Mouse (Mus musculus) liver, adult 2 months (tissue): ENCODE data around the gene Adamts14. TPM values are rescaled to one million over a fixed set of nuclear protein-coding genes. Genes with fewer than 3 reads are reported as not detected.

Experiments
- DNase-seq: peaks from one replicate; pipeline ENCODE4 v3.0.0-alpha.2; 2011; ENCODE audit warnings: low read depth, low spot score; ENCODE audit errors: extremely low read depth
- H3K27ac ChIP-seq: fragments of 200-500 bp; replicated peaks from 2 replicates; pipeline ENCODE4 v1.5.1; 2012; ENCODE audit warnings: low read depth, mild to moderate bottlenecking, control low read depth, inconsistent platforms, low read length; ENCODE audit not compliant: insufficient read depth
- H3K27me3 ChIP-seq: fragments of 200-500 bp; 2 replicates; pipeline ENCODE4 v1.6.1; 2012; ENCODE audit warnings: mild to moderate bottlenecking, moderate library complexity, low read length, inconsistent platforms; ENCODE audit not compliant: control insufficient read depth, insufficient read depth
- H3K36me3 ChIP-seq: fragments of 200-500 bp; 2 replicates; pipeline ENCODE4 v1.6.1; 2012; ENCODE audit warnings: low read length, inconsistent platforms; ENCODE audit not compliant: control insufficient read depth, insufficient read depth
- H3K4me1 ChIP-seq: fragments of 200-500 bp; 2 replicates; pipeline ENCODE4 v1.6.1; 2011; ENCODE audit warnings: low read length; ENCODE audit not compliant: control insufficient read depth, insufficient read depth
- H3K4me3 ChIP-seq: fragments of 200-500 bp; 2 replicates; pipeline ENCODE4 v1.5.1; 2011; ENCODE audit warnings: low read depth, mild to moderate bottlenecking, control low read depth, low read length, moderate library complexity; ENCODE audit not compliant: insufficient read depth
- H3K79me2 ChIP-seq: fragments of 200-500 bp; 2 replicates; pipeline ENCODE4 v1.6.1; 2012; ENCODE audit warnings: inconsistent platforms, mild to moderate bottlenecking, low read length, moderate library complexity; ENCODE audit not compliant: control insufficient read depth, insufficient read depth
- H3K9ac ChIP-seq: fragments of 200-500 bp; 2 replicates; pipeline ENCODE4 v1.6.1; 2012; ENCODE audit warnings: low read depth, mild to moderate bottlenecking, control low read depth, inconsistent platforms, low read length
- CTCF ChIP-seq: fragments of 200-500 bp; IDR thresholded peaks from 2 replicates; pipeline ENCODE4 v1.5.1; 2011; ENCODE audit warnings: low read depth, low read length, control low read depth
- POLR2A ChIP-seq: fragments of 200-500 bp; IDR thresholded peaks from 2 replicates; pipeline ENCODE4 v1.6.1; 2011; ENCODE audit warnings: low read length, control low read depth; ENCODE audit not compliant: insufficient read depth; ENCODE audit errors: extremely low read depth
- WGBS: fragments of 180-500 bp; shearing (Covaris S2); methylation state at CpG from one replicate; pipeline ENCODE4 v1.1.7; 2018; 5-methylcytosine and 5-hydroxymethylcytosine counted together
- polyA plus RNA-seq: library from polyadenylated mRNA; depleted of rRNA; stranded (reverse); fragments of >200 nt; gene quantifications from 2 replicates; pipeline ENCODE4 v1.2.3, GENCODE M21; 2012
- total RNA-seq: library from RNA; depleted of rRNA; stranded (reverse); fragments of >200 nt; gene quantifications from 2 replicates; pipeline ENCODE4 v1.2.3, GENCODE M21; 2014

Gene Adamts14
- total and polyA plus RNA-seq, 2 experiments: 0.55 to 0.61 TPM

GRCm38 (mm10) chr10:61261229-61262156 lies 11.7 kb downstream of the Adamts14 start:
- Histone ChIP-seq H3K4me3 (no peak overlapping the region), H3K36me3 (no peaks in the 10 kb centered on the region), H3K9ac (no peak overlapping the region), H3K27me3 (no peaks in the 10 kb centered on the region), H3K79me2 (no peaks in the 10 kb centered on the region), H3K27ac (no peak overlapping the region), H3K4me1 (no peaks in the 10 kb centered on the region)
- 69% methylated on average over 13 of the region's 13 CpGs for WGBS
- no peak for TF ChIP-seq CTCF
- TF ChIP-seq POLR2A: no peak
- DNase-seq: no peak

DNA sequence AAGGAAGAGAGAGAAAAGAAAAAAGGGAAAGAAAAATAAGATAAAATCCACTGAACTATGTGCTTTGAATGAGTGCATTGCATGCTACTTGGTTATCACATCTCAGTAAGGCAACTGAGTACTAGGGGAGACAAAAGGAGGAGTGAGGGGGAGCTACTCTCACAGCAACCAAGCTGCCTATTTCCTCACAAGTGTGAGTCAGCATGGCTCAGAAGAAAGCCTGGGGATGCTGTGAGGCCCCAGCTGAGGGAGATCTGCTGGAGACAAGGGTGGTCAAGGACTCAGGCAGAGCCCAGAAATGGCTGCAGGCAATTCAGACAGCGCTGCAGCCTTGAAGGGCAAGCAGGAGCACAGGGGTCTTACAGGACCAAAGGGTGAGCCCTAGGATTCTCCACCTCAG lies 15.1 kb downstream of the Adamts14 start:
- Histone ChIP-seq H3K4me3 (no peak overlapping the region), H3K27me3 (no peaks in the 10 kb centered on the region), H3K27ac (no peak overlapping the region), H3K36me3 (no peaks in the 10 kb centered on the region), H3K79me2 (no peaks in the 10 kb centered on the region), H3K9ac (no peak overlapping the region), H3K4me1 (no peaks in the 10 kb centered on the region)
- TF ChIP-seq CTCF (no peak), POLR2A (no peak)
- WGBS: 92% methylated on average over 1 of the region's 1 CpGs
- no peak for DNase-seq

GRCm38 (mm10) chr10:61256665-61257064 lies 16.6 kb downstream of the Adamts14 start:
- Histone ChIP-seq H3K27me3 (no peaks in the 10 kb centered on the region), H3K4me1 (no peaks in the 10 kb centered on the region), H3K36me3 (no peaks in the 10 kb centered on the region), H3K4me3 (no peak overlapping the region), H3K79me2 (no peaks in the 10 kb centered on the region), H3K9ac (no peak overlapping the region), H3K27ac (no peak overlapping the region)
- no peak for DNase-seq
- WGBS: 93% methylated on average over 9 of the region's 9 CpGs
- TF ChIP-seq CTCF: no peak
- TF ChIP-seq POLR2A: no peak

GRCm38 (mm10) chr10:61255190-61255589 lies 18.0 kb downstream of the Adamts14 start:
- H3K27me3 ChIP-seq: no peaks in the 10 kb centered on the region
- TF ChIP-seq POLR2A: no peak
- TF ChIP-seq CTCF: no peak
- H3K9ac ChIP-seq: no peak overlapping the region
- H3K27ac ChIP-seq: no peak overlapping the region
- H3K79me2 ChIP-seq: no peaks in the 10 kb centered on the region
- no peak for DNase-seq
- H3K4me3 ChIP-seq: no peak overlapping the region
- 88% methylated on average over 8 of the region's 8 CpGs for WGBS
- H3K36me3 ChIP-seq: no peaks in the 10 kb centered on the region
- no peaks in the 10 kb centered on the region for H3K4me1 ChIP-seq

GRCm38 (mm10) chr10:61254761-61255160 lies 18.5 kb downstream of the Adamts14 start:
- H3K27me3 ChIP-seq: no peaks in the 10 kb centered on the region
- H3K4me1 ChIP-seq: no peaks in the 10 kb centered on the region
- TF ChIP-seq CTCF: no peak
- no peak for TF ChIP-seq POLR2A
- no peak overlapping the region for H3K9ac ChIP-seq
- no peaks in the 10 kb centered on the region for H3K79me2 ChIP-seq
- no peak for DNase-seq
- H3K4me3 ChIP-seq: no peak overlapping the region
- no peak overlapping the region for H3K27ac ChIP-seq
- WGBS: 70% methylated on average over 6 of the region's 6 CpGs
- no peaks in the 10 kb centered on the region for H3K36me3 ChIP-seq

DNA sequence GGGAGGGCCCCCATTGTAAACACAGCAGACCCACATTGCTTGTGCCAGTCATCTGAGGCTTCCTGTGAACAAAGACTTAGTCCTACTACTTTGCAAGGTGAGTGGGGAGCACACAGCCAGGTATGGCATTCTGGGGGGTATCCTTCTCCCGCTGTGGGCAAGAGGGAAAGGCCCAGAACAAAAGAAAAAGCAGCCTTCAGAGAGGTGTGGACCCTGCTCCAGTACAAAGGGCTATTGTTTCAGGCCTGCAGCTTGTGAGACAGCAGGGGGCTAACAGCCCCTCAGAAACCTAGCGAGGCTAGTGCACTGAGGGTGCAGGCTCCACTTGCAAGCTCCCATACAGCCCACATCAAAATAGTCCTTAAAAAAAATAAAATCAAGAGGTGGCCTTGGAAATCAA lies 23.3 kb downstream of the Adamts14 start:
- Histone ChIP-seq H3K9ac (no peak overlapping the region), H3K27ac (no peak overlapping the region), H3K4me3 (no peak overlapping the region), H3K27me3 (no peaks in the 10 kb centered on the region), H3K4me1 (no peaks in the 10 kb centered on the region), H3K79me2 (no peaks in the 10 kb centered on the region), H3K36me3 (no peaks in the 10 kb centered on the region)
- 93% methylated on average over 2 of the region's 2 CpGs for WGBS
- TF ChIP-seq CTCF: no peak
- TF ChIP-seq POLR2A: no peak
- no peak for DNase-seq
